Mouse (Mus musculus): ENCODE measurements around the gene Sipa1l3. TPM values are rescaled to one million over a fixed set of nuclear protein-coding genes. Genes with fewer than 3 reads are reported as not detected.

The Sipa1l3 gene
- polyA plus RNA-seq, 1 experiment from 2014 or later = 17.4 TPM

GRCm38 (mm10) chr7:29480590-29481344, 37.7 kb downstream of the Sipa1l3 start:
- H3K9ac ChIP-seq (ENCODE audit: low read depth, low read length) = no peak overlapping the region
- peak overlapping the region; percentile 13; the same call in 1 of the 2 replicates for H3K27ac ChIP-seq (ENCODE audit: low read depth, low read length)
- H3K36me3 ChIP-seq (ENCODE audit: control insufficient read depth, insufficient read depth, low read length) = no peaks in the 10 kb centered on the region
- H3K4me2 ChIP-seq (replicated peaks; ENCODE audit: low read depth, low read length) = no peak overlapping the region
- no peaks in the 10 kb centered on the region for H3K27me3 ChIP-seq (ENCODE audit: control insufficient read depth, insufficient read depth, low read length)
- peaks cover 6% of the 10 kb centered on the region; the same call in 1 of the 2 replicates for H3K4me1 ChIP-seq (ENCODE audit: control insufficient read depth, insufficient read depth, low read length)
- no peak for ATAC-seq (ENCODE audit: low FRiP score, low TSS enrichment)
- 73% methylated on average over 16 of the region's 16 CpGs for WGBS
- H3K9me3 ChIP-seq (ENCODE audit: control insufficient read depth, low read length) = no peaks in the 10 kb centered on the region
- no peak overlapping the region for H3K4me3 ChIP-seq (ENCODE audit: low read length)

GRCm38 (mm10) chr7:29480183-29480582, 38.3 kb downstream of the Sipa1l3 start:
- H3K27ac ChIP-seq (ENCODE audit: low read depth, low read length) = no peak overlapping the region
- H3K4me2 ChIP-seq (replicated peaks; ENCODE audit: low read depth, low read length) = no peak overlapping the region
- H3K4me1 ChIP-seq (ENCODE audit: control insufficient read depth, insufficient read depth, low read length) = peaks cover 6% of the 10 kb centered on the region; the same call in 1 of the 2 replicates
- no peak for ATAC-seq (ENCODE audit: low FRiP score, low TSS enrichment)
- no peak overlapping the region for H3K9ac ChIP-seq (ENCODE audit: low read depth, low read length)
- no peaks in the 10 kb centered on the region for H3K27me3 ChIP-seq (ENCODE audit: control insufficient read depth, insufficient read depth, low read length)
- no peaks in the 10 kb centered on the region for H3K9me3 ChIP-seq (ENCODE audit: control insufficient read depth, low read length)
- H3K4me3 ChIP-seq (ENCODE audit: low read length) = no peak overlapping the region
- H3K36me3 ChIP-seq (ENCODE audit: control insufficient read depth, insufficient read depth, low read length) = no peaks in the 10 kb centered on the region
- WGBS = 81% methylated on average over 4 of the region's 4 CpGs

GRCm38 (mm10) chr7:29475005-29475404, 43.4 kb downstream of the Sipa1l3 start:
- no peak overlapping the region for H3K4me2 ChIP-seq (replicated peaks; ENCODE audit: low read depth, low read length)
- H3K4me1 ChIP-seq (ENCODE audit: control insufficient read depth, insufficient read depth, low read length) = 0 out of 2 replicates have a peak, but pooled peaks cover 8% of the 10 kb centered on the region
- no peaks in the 10 kb centered on the region for H3K36me3 ChIP-seq (ENCODE audit: control insufficient read depth, insufficient read depth, low read length)
- H3K27ac ChIP-seq (ENCODE audit: low read depth, low read length) = no peak overlapping the region
- no peaks in the 10 kb centered on the region for H3K9me3 ChIP-seq (ENCODE audit: control insufficient read depth, low read length)
- no peaks in the 10 kb centered on the region for H3K27me3 ChIP-seq (ENCODE audit: control insufficient read depth, insufficient read depth, low read length)
- no peak overlapping the region for H3K9ac ChIP-seq (ENCODE audit: low read depth, low read length)
- ATAC-seq (ENCODE audit: low FRiP score, low TSS enrichment) = no peak
- H3K4me3 ChIP-seq (ENCODE audit: low read length) = no peak overlapping the region
- 88% methylated on average over 7 of the region's 7 CpGs for WGBS

GRCm38 (mm10) chr7:29471309-29471708, 47.1 kb downstream of the Sipa1l3 start:
- no peaks in the 10 kb centered on the region for H3K36me3 ChIP-seq (ENCODE audit: control insufficient read depth, insufficient read depth, low read length)
- no peaks in the 10 kb centered on the region for H3K27me3 ChIP-seq (ENCODE audit: control insufficient read depth, insufficient read depth, low read length)
- 60% methylated on average over 7 of the region's 7 CpGs for WGBS
- no peak overlapping the region for H3K27ac ChIP-seq (ENCODE audit: low read depth, low read length)
- no peaks in the 10 kb centered on the region for H3K9me3 ChIP-seq (ENCODE audit: control insufficient read depth, low read length)
- no peak overlapping the region for H3K9ac ChIP-seq (ENCODE audit: low read depth, low read length)
- 0 out of 2 replicates have a peak, but pooled peaks cover 13% of the 10 kb centered on the region for H3K4me1 ChIP-seq (ENCODE audit: control insufficient read depth, insufficient read depth, low read length)
- no peak overlapping the region for H3K4me3 ChIP-seq (ENCODE audit: low read length)
- no peak for ATAC-seq (ENCODE audit: low FRiP score, low TSS enrichment)
- H3K4me2 ChIP-seq (replicated peaks; ENCODE audit: low read depth, low read length) = no peak overlapping the region

- peak; percentile 53; the same call in 1 of the 2 replicates for ATAC-seq (ENCODE audit: low FRiP score, low TSS enrichment)
- H3K27ac ChIP-seq (ENCODE audit: low read depth, low read length) = no peak overlapping the region
These were observed 48.7 kb downstream of the Sipa1l3 start for GRCm38 (mm10) chr7:29469602-29470344.

GRCm38 (mm10) chr7:29468593-29468992, 49.8 kb downstream of the Sipa1l3 start:
- H3K4me2 ChIP-seq (replicated peaks; ENCODE audit: low read depth, low read length) = no peak overlapping the region
- ATAC-seq (ENCODE audit: low FRiP score, low TSS enrichment) = no peak
- no peak overlapping the region for H3K27ac ChIP-seq (ENCODE audit: low read depth, low read length)
- H3K4me3 ChIP-seq (ENCODE audit: low read length) = no peak overlapping the region
- H3K9me3 ChIP-seq (ENCODE audit: control insufficient read depth, low read length) = no peaks in the 10 kb centered on the region
- no peaks in the 10 kb centered on the region for H3K27me3 ChIP-seq (ENCODE audit: control insufficient read depth, insufficient read depth, low read length)
- H3K4me1 ChIP-seq (ENCODE audit: control insufficient read depth, insufficient read depth, low read length) = 0 out of 2 replicates have a peak, but pooled peaks cover 13% of the 10 kb centered on the region
- no peak overlapping the region for H3K9ac ChIP-seq (ENCODE audit: low read depth, low read length)
- no peaks in the 10 kb centered on the region for H3K36me3 ChIP-seq (ENCODE audit: control insufficient read depth, insufficient read depth, low read length)
- WGBS = 88% methylated on average over 5 of the region's 5 CpGs

More at GRCm38 (mm10) chr7:29469602-29470344, 48.7 kb downstream of the Sipa1l3 start:
- Histone ChIP-seq H3K27me3 (ENCODE audit: control insufficient read depth, insufficient read depth, low read length) (no peaks in the 10 kb centered on the region), H3K36me3 (ENCODE audit: control insufficient read depth, insufficient read depth, low read length) (no peaks in the 10 kb centered on the region), H3K4me1 (ENCODE audit: control insufficient read depth, insufficient read depth, low read length) (0 out of 2 replicates have a peak, but pooled peaks cover 13% of the 10 kb centered on the region), H3K9me3 (ENCODE audit: control insufficient read depth, low read length) (no peaks in the 10 kb centered on the region), H3K9ac (ENCODE audit: low read depth, low read length) (no peak overlapping the region), H3K4me2 (replicated peaks; ENCODE audit: low read depth, low read length) (no peak overlapping the region), H3K4me3 (ENCODE audit: low read length) (no peak overlapping the region)
- 66% methylated on average over 7 of the region's 7 CpGs for WGBS

GRCm38 (mm10) chr7:29466585-29466984, 51.9 kb downstream of the Sipa1l3 start:
- Histone ChIP-seq H3K27ac (ENCODE audit: low read depth, low read length) (no peak overlapping the region), H3K9ac (ENCODE audit: low read depth, low read length) (no peak overlapping the region), H3K4me1 (ENCODE audit: control insufficient read depth, insufficient read depth, low read length) (peaks cover 17% of the 10 kb centered on the region; the same call in 1 of the 2 replicates), H3K27me3 (ENCODE audit: control insufficient read depth, insufficient read depth, low read length) (no peaks in the 10 kb centered on the region), H3K4me2 (replicated peaks; ENCODE audit: low read depth, low read length) (no peak overlapping the region), H3K9me3 (ENCODE audit: control insufficient read depth, low read length) (no peaks in the 10 kb centered on the region), H3K4me3 (ENCODE audit: low read length) (no peak overlapping the region), H3K36me3 (ENCODE audit: control insufficient read depth, insufficient read depth, low read length) (no peaks in the 10 kb centered on the region)
- no peak for ATAC-seq (ENCODE audit: low FRiP score, low TSS enrichment)
- WGBS = 75% methylated on average over 10 of the region's 10 CpGs

- no peak for ATAC-seq (ENCODE audit: low FRiP score, low TSS enrichment)
- Histone ChIP-seq H3K9ac (ENCODE audit: low read depth, low read length) (no peak overlapping the region), H3K4me1 (ENCODE audit: control insufficient read depth, insufficient read depth, low read length) (peaks cover 13% of the 10 kb centered on the region; the same call in 1 of the 2 replicates), H3K27ac (ENCODE audit: low read depth, low read length) (no peak overlapping the region), H3K4me3 (ENCODE audit: low read length) (no peak overlapping the region), H3K4me2 (replicated peaks; ENCODE audit: low read depth, low read length) (no peak overlapping the region), H3K9me3 (ENCODE audit: control insufficient read depth, low read length) (no peaks in the 10 kb centered on the region), H3K36me3 (ENCODE audit: control insufficient read depth, insufficient read depth, low read length) (no peaks in the 10 kb centered on the region), H3K27me3 (ENCODE audit: control insufficient read depth, insufficient read depth, low read length) (no peaks in the 10 kb centered on the region)
- 92% methylated on average over 4 of the region's 4 CpGs for WGBS
These were observed 52.7 kb downstream of the Sipa1l3 start for GRCm38 (mm10) chr7:29465736-29466135.

GRCm38 (mm10) chr7:29462820-29463219, 55.6 kb downstream of the Sipa1l3 start:
- peaks cover 7% of the 10 kb centered on the region; the same call in 1 of the 2 replicates for H3K4me1 ChIP-seq (ENCODE audit: control insufficient read depth, insufficient read depth, low read length)
- no peak overlapping the region for H3K4me3 ChIP-seq (ENCODE audit: low read length)
- no peaks in the 10 kb centered on the region for H3K27me3 ChIP-seq (ENCODE audit: control insufficient read depth, insufficient read depth, low read length)
- no peak overlapping the region for H3K27ac ChIP-seq (ENCODE audit: low read depth, low read length)
- WGBS = 77% methylated on average over 3 of the region's 3 CpGs
- no peaks in the 10 kb centered on the region for H3K9me3 ChIP-seq (ENCODE audit: control insufficient read depth, low read length)
- H3K4me2 ChIP-seq (replicated peaks; ENCODE audit: low read depth, low read length) = no peak overlapping the region
- no peak overlapping the region for H3K9ac ChIP-seq (ENCODE audit: low read depth, low read length)
- no peaks in the 10 kb centered on the region for H3K36me3 ChIP-seq (ENCODE audit: control insufficient read depth, insufficient read depth, low read length)
- no peak for ATAC-seq (ENCODE audit: low FRiP score, low TSS enrichment)

Measured in kidney, embryonic 14.5 days (tissue).